Mouse (Mus musculus): ENCODE measurements at regions not wholly inside any gene's neighbourhood (a gene's known extent, or its start where the extent isn't known, plus 50 kb on each side); places are given as distances from the start of the nearest gene placed in this dataset.

DNA sequence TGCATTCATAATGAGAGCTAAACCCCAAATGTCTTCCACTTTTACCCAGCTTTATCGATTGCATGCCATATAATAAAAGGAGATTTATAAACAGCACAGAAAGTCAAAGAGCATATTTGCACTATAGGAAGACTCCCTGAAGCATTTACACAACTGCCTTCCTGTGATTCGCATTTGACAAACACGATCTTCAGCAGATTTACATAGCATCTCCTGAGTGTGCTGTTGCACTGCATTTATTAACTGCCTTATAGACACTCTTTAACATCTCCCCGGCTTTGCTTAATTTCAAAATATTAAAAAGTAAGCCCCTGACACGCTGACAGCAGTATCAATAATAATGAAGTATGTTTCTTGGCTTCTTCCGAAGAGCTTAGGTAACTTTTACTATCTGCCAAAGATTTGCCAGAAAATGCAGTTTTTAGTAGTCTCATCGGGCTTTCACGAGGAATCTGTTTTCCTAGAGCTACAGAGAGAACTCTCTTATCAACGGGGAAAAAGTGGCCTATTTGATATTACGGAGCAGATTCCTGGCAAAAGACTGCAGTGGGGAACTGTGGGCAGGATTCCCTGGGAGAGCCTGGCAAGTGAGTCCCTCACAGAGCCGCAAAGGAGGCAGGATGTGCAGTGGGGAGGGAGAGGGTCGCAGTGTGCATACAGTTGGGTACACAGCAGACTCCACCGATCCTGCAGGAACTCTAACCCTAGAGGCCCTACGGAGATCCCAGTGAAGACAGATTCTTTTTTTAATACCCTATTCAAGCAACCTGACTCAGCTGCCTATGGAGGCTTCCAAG, 103.6 kb upstream of the 2610001J05Rik start:
- 84% methylated on average over 14 of the region's 14 CpGs for WGBS
- H3K27me3 ChIP-seq (ENCODE audit: control insufficient read depth, insufficient read depth, low read length) = no peaks in the 10 kb centered on the region
- TF ChIP-seq POLR2A (IDR thresholded peaks at IDR 0.05; ENCODE audit: low read depth, low read length) (no peak), CTCF (IDR thresholded peaks at IDR 0.05; ENCODE audit: extremely low read depth, insufficient read depth, insufficient read length, insufficient replicate concordance) (no peak)
- H3K4me1 ChIP-seq (ENCODE audit: control insufficient read depth, insufficient read depth, insufficient read length) = no peaks in the 10 kb centered on the region
- no peak overlapping the region for H3K27ac ChIP-seq (ENCODE audit: insufficient read depth, low read length)
- no peak overlapping the region for H3K4me3 ChIP-seq (ENCODE audit: extremely low read depth, insufficient read depth, insufficient read length)
- no peaks in the 10 kb centered on the region for H3K36me3 ChIP-seq (ENCODE audit: control insufficient read depth, insufficient read depth, low read length)
- DNase-seq (ENCODE audit: low read depth in 1 of 2, low spot score in 2 of 2) = no peak

DNA sequence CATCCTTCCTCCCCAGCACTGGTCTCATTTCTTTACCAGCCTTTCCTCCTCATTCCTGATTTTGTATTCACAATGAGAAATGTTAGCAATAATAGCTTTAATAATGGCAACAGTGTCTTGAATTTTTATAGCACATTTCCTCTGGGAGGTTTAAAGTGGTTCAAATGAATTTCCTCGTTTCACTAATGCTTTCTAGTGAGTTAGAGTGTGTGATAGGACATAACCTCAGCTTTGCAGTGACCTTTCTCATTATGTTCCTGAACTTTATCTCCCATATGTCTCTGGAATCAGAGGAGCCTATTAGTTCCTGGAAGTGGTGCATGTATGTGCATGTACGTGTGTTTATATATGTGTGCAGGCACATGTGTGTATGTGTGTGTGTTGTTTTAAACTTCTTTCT, 93.2 kb upstream of the 2610001J05Rik start:
- TF ChIP-seq POLR2A (IDR thresholded peaks at IDR 0.05; ENCODE audit: low read depth, low read length) (no peak), CTCF (IDR thresholded peaks at IDR 0.05; ENCODE audit: extremely low read depth, insufficient read depth, insufficient read length, insufficient replicate concordance) (no peak)
- Histone ChIP-seq H3K36me3 (ENCODE audit: control insufficient read depth, insufficient read depth, low read length) (no peaks in the 10 kb centered on the region), H3K27ac (ENCODE audit: insufficient read depth, low read length) (no peak overlapping the region), H3K27me3 (ENCODE audit: control insufficient read depth, insufficient read depth, low read length) (no peaks in the 10 kb centered on the region), H3K4me1 (ENCODE audit: control insufficient read depth, insufficient read depth, insufficient read length) (no peaks in the 10 kb centered on the region), H3K4me3 (ENCODE audit: extremely low read depth, insufficient read depth, insufficient read length) (no peak overlapping the region)
- no peak for DNase-seq (ENCODE audit: low read depth in 1 of 2, low spot score in 2 of 2)
- WGBS = 73% methylated on average over 2 of the region's 2 CpGs

DNA sequence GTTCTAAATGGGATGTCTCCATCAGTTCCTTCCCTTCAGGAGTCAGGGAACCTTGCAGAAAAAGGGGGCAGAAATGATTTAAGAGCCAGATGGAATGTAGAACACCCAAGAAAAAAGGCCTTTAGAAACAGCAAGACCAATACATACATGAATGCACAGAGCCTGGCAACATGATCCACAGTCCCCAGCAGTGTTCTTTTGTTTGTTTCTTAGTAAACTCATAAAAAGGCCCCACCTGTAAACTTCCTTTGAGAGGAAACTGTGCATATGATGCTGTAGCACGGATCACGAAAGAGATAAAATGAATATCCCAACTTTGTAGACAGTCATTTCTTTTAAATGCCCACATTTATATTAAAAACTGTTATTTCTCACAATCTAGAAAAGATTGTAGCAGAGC, 92.7 kb upstream of the 2610001J05Rik start:
- Histone ChIP-seq H3K36me3 (ENCODE audit: control insufficient read depth, insufficient read depth, low read length) (no peaks in the 10 kb centered on the region), H3K4me3 (ENCODE audit: extremely low read depth, insufficient read depth, insufficient read length) (no peak overlapping the region), H3K4me1 (ENCODE audit: control insufficient read depth, insufficient read depth, insufficient read length) (no peaks in the 10 kb centered on the region), H3K27ac (ENCODE audit: insufficient read depth, low read length) (no peak overlapping the region), H3K27me3 (ENCODE audit: control insufficient read depth, insufficient read depth, low read length) (no peaks in the 10 kb centered on the region)
- no peak for TF ChIP-seq POLR2A (IDR thresholded peaks at IDR 0.05; ENCODE audit: low read depth, low read length)
- TF ChIP-seq CTCF (IDR thresholded peaks at IDR 0.05; ENCODE audit: extremely low read depth, insufficient read depth, insufficient read length, insufficient replicate concordance) = no peak
- 86% methylated on average over 2 of the region's 2 CpGs for WGBS
- no peak for DNase-seq (ENCODE audit: low read depth in 1 of 2, low spot score in 2 of 2)

DNA sequence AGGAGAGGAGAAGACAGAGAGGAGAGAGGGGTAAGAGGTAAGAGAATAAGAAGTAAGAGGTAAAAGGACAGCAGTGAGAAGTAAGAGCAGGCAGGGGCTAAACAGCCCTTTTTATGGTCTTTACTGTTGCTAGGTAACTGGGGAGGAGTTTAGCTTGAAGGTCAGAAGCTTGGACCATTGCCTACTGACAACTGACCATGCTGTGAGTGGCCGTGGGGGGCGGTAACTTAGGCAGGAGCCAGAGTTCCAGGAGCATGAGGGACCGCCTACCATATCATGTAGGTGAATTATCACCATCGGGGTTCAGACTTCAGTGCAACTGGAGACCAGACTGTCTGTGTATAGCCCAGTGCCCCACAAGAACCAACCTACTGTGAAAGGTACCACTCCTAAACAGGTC, 78.3 kb upstream of the 2610001J05Rik start:
- H3K27me3 ChIP-seq (ENCODE audit: control insufficient read depth, insufficient read depth, low read length) = no peaks in the 10 kb centered on the region
- WGBS = 91% methylated on average over 4 of the region's 4 CpGs
- no peak overlapping the region for H3K27ac ChIP-seq (ENCODE audit: insufficient read depth, low read length)
- H3K4me3 ChIP-seq (ENCODE audit: extremely low read depth, insufficient read depth, insufficient read length) = no peak overlapping the region
- H3K36me3 ChIP-seq (ENCODE audit: control insufficient read depth, insufficient read depth, low read length) = no peaks in the 10 kb centered on the region
- TF ChIP-seq CTCF (IDR thresholded peaks at IDR 0.05; ENCODE audit: extremely low read depth, insufficient read depth, insufficient read length, insufficient replicate concordance) (no peak), POLR2A (IDR thresholded peaks at IDR 0.05; ENCODE audit: low read depth, low read length) (no peak)
- H3K4me1 ChIP-seq (ENCODE audit: control insufficient read depth, insufficient read depth, insufficient read length) = no peaks in the 10 kb centered on the region
- DNase-seq (ENCODE audit: low read depth in 1 of 2, low spot score in 2 of 2) = no peak

DNA sequence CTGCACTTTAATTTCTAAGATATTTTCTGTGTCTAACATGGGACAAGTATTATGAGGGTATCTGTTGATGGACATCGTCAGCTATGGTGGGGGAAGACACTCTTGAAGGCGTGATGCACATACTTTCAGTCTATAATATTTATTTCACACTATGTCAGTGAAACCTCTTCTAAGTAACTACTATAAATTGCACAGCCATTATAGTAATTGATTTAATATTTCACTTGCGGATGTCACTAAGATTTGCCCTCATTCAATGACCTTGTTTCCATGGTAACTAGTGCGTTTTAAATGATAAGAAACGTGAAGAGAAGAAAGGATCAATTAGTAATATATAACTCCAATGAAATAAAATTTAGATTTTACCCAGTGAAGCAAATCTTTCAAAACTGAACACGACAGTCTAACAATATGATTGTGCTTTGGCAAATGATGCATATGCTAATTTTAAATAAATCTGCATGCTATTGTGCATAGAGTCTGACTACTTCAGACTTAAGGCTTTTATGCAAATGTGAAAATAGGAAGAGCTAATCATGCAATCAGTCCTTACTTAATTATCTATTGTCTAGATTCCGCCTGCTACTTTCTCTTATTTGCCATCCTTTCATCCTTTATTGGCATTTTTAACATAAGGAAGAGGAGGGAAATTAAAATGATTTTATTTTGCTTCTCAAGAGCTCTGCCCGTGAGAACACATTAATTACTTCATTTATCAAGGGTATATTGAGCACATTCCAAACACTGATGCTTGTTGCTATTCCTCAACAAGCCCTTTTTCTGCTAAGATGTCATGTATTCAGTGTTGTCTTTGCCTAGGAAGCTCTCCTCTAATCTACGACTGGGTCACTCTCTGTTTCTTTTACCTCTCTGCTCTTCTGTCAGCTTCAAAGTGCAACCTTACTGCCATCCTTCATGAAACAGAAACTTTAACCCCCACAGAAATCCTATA, 49.8 kb upstream of the 2610001J05Rik start:
- no peaks in the 10 kb centered on the region for H3K4me1 ChIP-seq (ENCODE audit: control insufficient read depth, insufficient read depth, insufficient read length)
- no peak overlapping the region for H3K4me3 ChIP-seq (ENCODE audit: extremely low read depth, insufficient read depth, insufficient read length)
- 89% methylated on average over 9 of the region's 9 CpGs for WGBS
- H3K36me3 ChIP-seq (ENCODE audit: control insufficient read depth, insufficient read depth, low read length) = no peaks in the 10 kb centered on the region
- no peak overlapping the region for H3K27ac ChIP-seq (ENCODE audit: insufficient read depth, low read length)
- TF ChIP-seq POLR2A (IDR thresholded peaks at IDR 0.05; ENCODE audit: low read depth, low read length) = no peak
- no peak for TF ChIP-seq CTCF (IDR thresholded peaks at IDR 0.05; ENCODE audit: extremely low read depth, insufficient read depth, insufficient read length, insufficient replicate concordance)
- no peak for DNase-seq (ENCODE audit: low read depth in 1 of 2, low spot score in 2 of 2)
- no peaks in the 10 kb centered on the region for H3K27me3 ChIP-seq (ENCODE audit: control insufficient read depth, insufficient read depth, low read length)
